ENCODE assay signal across 8 mouse cellular contexts in genomic region chr12:45443512-45444190, GRCm38 (mm10).
DNase-seq lines count a peak whose midpoint lies in the region; ATAC-seq and TF ChIP-seq lines count a peak whose summit lies in the region.

No protein-coding gene starts in this region.

- 55% methylated on average over 8 of the region's 8 CpGs for WGBS in lung, adult 2 months
- 59% methylated on average over 8 of the region's 8 CpGs for WGBS in forebrain, embryonic 15.5 days
- 57% methylated on average over 8 of the region's 8 CpGs for WGBS in midbrain, embryonic 16.5 days

- H3K9me3 ChIP-seq in forebrain, embryonic 15.5 days: no peaks in the 10 kb centered on the region
- H3K9me3 ChIP-seq in midbrain, embryonic 16.5 days (replicated peaks; ENCODE audit: control insufficient read depth, low read length, poor library complexity, severe bottlenecking): no peaks in the 10 kb centered on the region

- H3K27me3 ChIP-seq in forebrain, embryonic 15.5 days: no peaks in the 10 kb centered on the region
- no peaks in the 10 kb centered on the region for H3K27me3 ChIP-seq in midbrain, embryonic 16.5 days (ENCODE audit: control insufficient read depth, insufficient read depth, low read depth, low read length)

- no peak for DNase-seq in lung, adult 2 months
- DNase-seq in lung, postnatal 4 days: no peak
- DNase-seq in adrenal gland, postnatal 10 days: peak; percentile 63
- DNase-seq in kidney, postnatal 36 days: peak; percentile 35 to 41
- DNase-seq in spleen, postnatal 10 days (ENCODE audit: low spot score in 2 of 2): no peak
- DNase-seq in frontal cortex, postnatal 14 days (ENCODE audit: low spot score in 2 of 2): no peak

- no peak for TF ChIP-seq POLR2A in lung, adult 2 months (IDR thresholded peaks at IDR 0.05; ENCODE audit: borderline replicate concordance, extremely low read depth, low read depth, low read length)

- no peak overlapping the region for H3K4me2 ChIP-seq in forebrain, embryonic 15.5 days (replicated peaks)
- no peak overlapping the region for H3K4me2 ChIP-seq in midbrain, embryonic 16.5 days (ENCODE audit: low read length)

- no peak overlapping the region for H3K27ac ChIP-seq in forebrain, embryonic 15.5 days (replicated peaks)
- H3K27ac ChIP-seq in midbrain, embryonic 16.5 days (ENCODE audit: low read length): no peak overlapping the region

- no peaks in the 10 kb centered on the region for H3K4me1 ChIP-seq in lung, adult 2 months (ENCODE audit: control insufficient read depth, insufficient read depth, low read length)
- H3K4me1 ChIP-seq in forebrain, embryonic 15.5 days: no peaks in the 10 kb centered on the region
- H3K4me1 ChIP-seq in midbrain, embryonic 16.5 days (ENCODE audit: control insufficient read depth, insufficient read depth, low read length): no peaks in the 10 kb centered on the region

- no peak overlapping the region for H3K9ac ChIP-seq in forebrain, embryonic 15.5 days (replicated peaks)
- H3K9ac ChIP-seq in midbrain, embryonic 16.5 days (ENCODE audit: low read depth, low read length): no peak overlapping the region

- no peak overlapping the region for H3K4me3 ChIP-seq in lung, adult 2 months (replicated peaks; ENCODE audit: extremely low read depth, low read depth, low read length)
- H3K4me3 ChIP-seq in forebrain, embryonic 15.5 days: no peak overlapping the region
- H3K4me3 ChIP-seq in midbrain, embryonic 16.5 days (ENCODE audit: low read depth, low read length): no peak overlapping the region

- no peaks in the 10 kb centered on the region for H3K36me3 ChIP-seq in forebrain, embryonic 15.5 days
- no peaks in the 10 kb centered on the region for H3K36me3 ChIP-seq in midbrain, embryonic 16.5 days (ENCODE audit: control insufficient read depth, insufficient read depth, low read length)

- ATAC-seq in forebrain, embryonic 15.5 days (replicated peaks): peak; percentile 83
- ATAC-seq in midbrain, embryonic 16.5 days: peak; percentile 82

- peak; percentile 11; the same call in 1 of the 2 replicates for TF ChIP-seq CTCF in lung, adult 2 months (IDR thresholded peaks at IDR 0.05; ENCODE audit: insufficient read depth, low read length)

Comparison
In these comparisons a context has a peak if more than half of its experiments do, and no peak if none do; other contexts are left out.
1. DNase-seq: peak in adrenal gland, postnatal 10 days (single experiment) and kidney, postnatal 36 days (2 of 2); none in lung, adult 2 months (single experiment), lung, postnatal 4 days (0 of 2), spleen, postnatal 10 days (0 of 2) and frontal cortex, postnatal 14 days (0 of 2).